Mouse (Mus musculus): ENCODE measurements at regions not wholly inside any gene's neighbourhood (a gene's known extent, or its start where the extent isn't known, plus 50 kb on each side); places are given as distances from the start of the nearest gene placed in this dataset.

DNA sequence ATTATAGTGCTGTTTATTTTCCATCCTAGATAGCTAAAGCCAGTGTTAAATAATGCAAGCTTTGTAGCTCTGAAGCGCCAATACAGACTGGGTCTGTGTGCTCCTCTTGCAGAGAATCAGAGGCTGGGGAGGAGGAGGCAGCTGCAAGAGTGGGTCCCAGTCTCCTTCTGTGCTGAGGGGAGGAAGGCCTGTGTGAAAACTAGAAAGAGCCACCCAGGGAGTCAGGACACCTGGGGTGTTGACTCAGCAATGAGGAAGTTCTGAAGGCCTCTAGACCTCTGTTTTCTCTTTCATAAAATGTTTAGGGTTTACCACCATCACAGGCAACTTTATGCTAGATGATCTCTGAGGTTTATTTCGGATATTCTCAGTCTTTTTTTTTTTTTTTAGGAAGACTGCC is 254.7 kb downstream of the Igsf11 start:
- no peak overlapping the region for H3K9ac ChIP-seq (ENCODE audit: low read length)
- WGBS: 50% methylated on average over 2 of the region's 2 CpGs
- no peak overlapping the region for H3K27ac ChIP-seq (ENCODE audit: low read depth)
- H3K27me3 ChIP-seq (replicated peaks; ENCODE audit: control insufficient read depth, insufficient read depth, low read length): no peaks in the 10 kb centered on the region
- no peaks in the 10 kb centered on the region for H3K4me1 ChIP-seq (replicated peaks; ENCODE audit: control insufficient read depth, insufficient read depth, low read length)
- no peak for ATAC-seq (replicated peaks; ENCODE audit: low FRiP score, low TSS enrichment, low read depth)
- H3K4me3 ChIP-seq (ENCODE audit: low read depth, low read length): no peak overlapping the region
- no peak for DNase-seq (ENCODE audit: low spot score)
- H3K9me3 ChIP-seq (ENCODE audit: control insufficient read depth, low read length): no peaks in the 10 kb centered on the region
- H3K4me2 ChIP-seq (ENCODE audit: low read length): no peak overlapping the region
- no peaks in the 10 kb centered on the region for H3K36me3 ChIP-seq (ENCODE audit: control insufficient read depth, insufficient read depth, low read length)

- Histone ChIP-seq H3K4me2 (ENCODE audit: low read length) (no peak overlapping the region), H3K9me3 (ENCODE audit: control insufficient read depth, low read length) (no peaks in the 10 kb centered on the region), H3K36me3 (ENCODE audit: control insufficient read depth, insufficient read depth, low read length) (no peaks in the 10 kb centered on the region), H3K4me3 (ENCODE audit: low read depth, low read length) (no peak overlapping the region), H3K9ac (ENCODE audit: low read length) (no peak overlapping the region), H3K27ac (ENCODE audit: low read depth) (no peak overlapping the region), H3K4me1 (replicated peaks; ENCODE audit: control insufficient read depth, insufficient read depth, low read length) (no peaks in the 10 kb centered on the region), H3K27me3 (replicated peaks; ENCODE audit: control insufficient read depth, insufficient read depth, low read length) (no peaks in the 10 kb centered on the region)
- ATAC-seq (replicated peaks; ENCODE audit: low FRiP score, low TSS enrichment, low read depth) (no peak), DNase-seq (ENCODE audit: low spot score) (no peak)
- 71% methylated on average over 9 of the region's 9 CpGs for WGBS
Measured at GRCm38 (mm10) chr16:39151325-39152318, 259.2 kb downstream of the Igsf11 start.

DNA sequence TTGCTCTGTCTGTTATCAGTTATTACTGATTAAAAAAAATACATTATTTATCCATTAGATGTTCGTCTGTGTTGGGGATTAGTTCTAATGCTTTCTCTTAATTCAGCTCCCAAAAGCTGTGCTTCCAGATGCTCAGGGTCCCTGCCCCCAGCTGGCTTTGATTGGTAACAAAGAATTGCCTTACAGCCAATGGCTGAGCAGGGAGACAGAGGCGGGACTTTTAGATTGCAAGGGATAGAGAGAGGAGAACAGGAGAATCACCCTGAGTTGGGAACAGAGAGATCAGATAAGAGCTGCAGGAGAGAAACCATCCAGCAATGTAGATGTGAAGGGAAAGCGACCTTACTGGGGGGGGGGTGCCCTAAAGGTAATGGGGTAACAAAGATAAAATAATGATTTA is 266.4 kb downstream of the Igsf11 start:
- H3K27ac ChIP-seq (ENCODE audit: low read depth): no peak overlapping the region
- no peak for DNase-seq (ENCODE audit: low spot score)
- H3K27me3 ChIP-seq (replicated peaks; ENCODE audit: control insufficient read depth, insufficient read depth, low read length): no peaks in the 10 kb centered on the region
- ATAC-seq (replicated peaks; ENCODE audit: low FRiP score, low TSS enrichment, low read depth): no peak
- H3K9ac ChIP-seq (ENCODE audit: low read length): no peak overlapping the region
- no peaks in the 10 kb centered on the region for H3K9me3 ChIP-seq (ENCODE audit: control insufficient read depth, low read length)
- H3K36me3 ChIP-seq (ENCODE audit: control insufficient read depth, insufficient read depth, low read length): no peaks in the 10 kb centered on the region
- WGBS: 33% methylated on average over 3 of the region's 3 CpGs
- H3K4me2 ChIP-seq (ENCODE audit: low read length): no peak overlapping the region
- H3K4me3 ChIP-seq (ENCODE audit: low read depth, low read length): no peak overlapping the region
- no peaks in the 10 kb centered on the region for H3K4me1 ChIP-seq (replicated peaks; ENCODE audit: control insufficient read depth, insufficient read depth, low read length)

GRCm38 (mm10) chr16:39159725-39160124 is 267.3 kb downstream of the Igsf11 start:
- ATAC-seq (replicated peaks; ENCODE audit: low FRiP score, low TSS enrichment, low read depth): no peak

GRCm38 (mm10) chr16:39162684-39163083 is 270.2 kb downstream of the Igsf11 start:
- DNase-seq (ENCODE audit: low spot score): no peak
- no peak overlapping the region for H3K4me3 ChIP-seq (ENCODE audit: low read depth, low read length)
- no peaks in the 10 kb centered on the region for H3K36me3 ChIP-seq (ENCODE audit: control insufficient read depth, insufficient read depth, low read length)
- H3K27ac ChIP-seq (ENCODE audit: low read depth): no peak overlapping the region
- H3K9ac ChIP-seq (ENCODE audit: low read length): no peak overlapping the region
- no peaks in the 10 kb centered on the region for H3K9me3 ChIP-seq (ENCODE audit: control insufficient read depth, low read length)
- no peak for ATAC-seq (replicated peaks; ENCODE audit: low FRiP score, low TSS enrichment, low read depth)
- WGBS: 36% methylated on average over 1 of the region's 1 CpGs
- no peaks in the 10 kb centered on the region for H3K27me3 ChIP-seq (replicated peaks; ENCODE audit: control insufficient read depth, insufficient read depth, low read length)
- no peak overlapping the region for H3K4me2 ChIP-seq (ENCODE audit: low read length)
- H3K4me1 ChIP-seq (replicated peaks; ENCODE audit: control insufficient read depth, insufficient read depth, low read length): no peaks in the 10 kb centered on the region

More at GRCm38 (mm10) chr16:39159725-39160124, 267.3 kb downstream of the Igsf11 start:
- H3K36me3 ChIP-seq (ENCODE audit: control insufficient read depth, insufficient read depth, low read length): no peaks in the 10 kb centered on the region
- no peaks in the 10 kb centered on the region for H3K27me3 ChIP-seq (replicated peaks; ENCODE audit: control insufficient read depth, insufficient read depth, low read length)
- no peak overlapping the region for H3K27ac ChIP-seq (ENCODE audit: low read depth)
- no peaks in the 10 kb centered on the region for H3K9me3 ChIP-seq (ENCODE audit: control insufficient read depth, low read length)
- no peaks in the 10 kb centered on the region for H3K4me1 ChIP-seq (replicated peaks; ENCODE audit: control insufficient read depth, insufficient read depth, low read length)
- H3K9ac ChIP-seq (ENCODE audit: low read length): no peak overlapping the region
- WGBS: 81% methylated on average over 7 of the region's 7 CpGs
- no peak for DNase-seq (ENCODE audit: low spot score)
- no peak overlapping the region for H3K4me3 ChIP-seq (ENCODE audit: low read depth, low read length)
- H3K4me2 ChIP-seq (ENCODE audit: low read length): no peak overlapping the region

DNA sequence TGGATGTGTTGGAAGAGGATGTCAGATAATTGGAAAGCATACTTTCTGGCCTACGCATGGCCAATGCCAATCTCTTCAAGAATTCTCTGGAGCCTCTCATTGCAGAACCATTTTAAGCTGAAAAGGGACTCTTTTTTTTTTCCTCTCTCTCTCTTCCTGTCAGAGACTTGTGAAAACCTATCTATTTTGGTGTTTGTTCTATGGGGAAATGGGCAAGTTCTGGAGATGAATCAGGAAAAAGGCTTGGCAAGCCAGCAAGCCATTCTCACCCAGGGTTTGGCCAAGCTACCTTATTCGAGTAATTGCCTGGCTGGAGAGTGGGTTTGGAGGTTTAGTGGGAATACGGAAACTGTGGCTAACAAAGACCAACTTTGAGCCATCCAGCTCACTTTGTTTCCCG is 299.4 kb downstream of the Igsf11 start:
- H3K27me3 ChIP-seq (replicated peaks; ENCODE audit: control insufficient read depth, insufficient read depth, low read length): no peaks in the 10 kb centered on the region
- ATAC-seq (replicated peaks; ENCODE audit: low FRiP score, low TSS enrichment, low read depth) (no peak), DNase-seq (ENCODE audit: low spot score) (no peak)
- H3K4me1 ChIP-seq (replicated peaks; ENCODE audit: control insufficient read depth, insufficient read depth, low read length): no peaks in the 10 kb centered on the region
- no peak overlapping the region for H3K27ac ChIP-seq (ENCODE audit: low read depth)
- no peaks in the 10 kb centered on the region for H3K36me3 ChIP-seq (ENCODE audit: control insufficient read depth, insufficient read depth, low read length)
- no peaks in the 10 kb centered on the region for H3K9me3 ChIP-seq (ENCODE audit: control insufficient read depth, low read length)
- H3K4me3 ChIP-seq (ENCODE audit: low read depth, low read length): no peak overlapping the region
- H3K4me2 ChIP-seq (ENCODE audit: low read length): no peak overlapping the region
- WGBS: 89% methylated on average over 4 of the region's 4 CpGs
- no peak overlapping the region for H3K9ac ChIP-seq (ENCODE audit: low read length)

DNA sequence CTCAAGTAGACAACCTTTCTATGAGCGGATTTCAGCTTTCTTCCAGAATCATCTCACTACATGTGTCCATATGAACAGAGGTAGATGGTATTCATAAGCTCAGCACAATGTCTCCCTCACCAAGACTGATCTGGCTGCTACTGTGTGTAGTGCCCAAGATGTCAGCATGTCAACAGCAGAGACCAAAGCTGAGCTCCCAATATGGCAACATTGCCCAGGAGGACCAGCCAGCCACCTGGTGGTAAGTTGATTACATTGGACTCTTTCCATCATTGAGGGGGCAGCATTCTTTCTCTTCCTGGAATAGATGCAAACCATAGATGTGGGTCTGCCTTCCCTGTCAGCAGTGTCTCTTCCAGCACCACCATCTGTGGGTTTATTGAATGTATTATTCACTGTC is 303.0 kb downstream of the Igsf11 start:
- Histone ChIP-seq H3K27me3 (replicated peaks; ENCODE audit: control insufficient read depth, insufficient read depth, low read length) (no peaks in the 10 kb centered on the region), H3K9ac (ENCODE audit: low read length) (no peak overlapping the region), H3K4me3 (ENCODE audit: low read depth, low read length) (no peak overlapping the region), H3K4me2 (ENCODE audit: low read length) (no peak overlapping the region), H3K27ac (ENCODE audit: low read depth) (no peak overlapping the region), H3K36me3 (ENCODE audit: control insufficient read depth, insufficient read depth, low read length) (no peaks in the 10 kb centered on the region), H3K9me3 (ENCODE audit: control insufficient read depth, low read length) (no peaks in the 10 kb centered on the region), H3K4me1 (replicated peaks; ENCODE audit: control insufficient read depth, insufficient read depth, low read length) (no peaks in the 10 kb centered on the region)
- 83% methylated on average over 1 of the region's 1 CpGs for WGBS
- ATAC-seq (replicated peaks; ENCODE audit: low FRiP score, low TSS enrichment, low read depth): no peak
- DNase-seq (ENCODE audit: low spot score): no peak

DNA sequence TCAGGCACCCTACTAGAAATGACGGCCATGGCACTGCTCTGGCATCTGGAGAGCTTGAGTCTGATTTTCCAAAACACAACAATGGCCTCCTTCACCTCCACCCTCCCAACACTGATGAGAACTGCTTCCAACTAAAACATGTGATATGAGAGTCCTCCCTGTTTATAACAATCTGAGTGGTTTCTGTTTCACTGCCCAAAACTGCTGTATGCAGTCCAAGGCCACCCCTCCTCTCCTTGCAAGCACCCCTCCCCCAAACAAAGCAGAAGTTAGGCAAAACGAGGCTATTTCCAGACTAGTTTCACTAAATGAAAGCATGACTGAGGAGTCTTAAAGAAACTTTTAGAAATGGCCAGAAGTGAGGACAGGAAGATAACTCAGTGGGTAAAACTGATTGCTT is 304.4 kb downstream of the Igsf11 start:
- Histone ChIP-seq H3K9ac (ENCODE audit: low read length) (no peak overlapping the region), H3K27ac (ENCODE audit: low read depth) (no peak overlapping the region), H3K4me2 (ENCODE audit: low read length) (no peak overlapping the region), H3K27me3 (replicated peaks; ENCODE audit: control insufficient read depth, insufficient read depth, low read length) (no peaks in the 10 kb centered on the region), H3K9me3 (ENCODE audit: control insufficient read depth, low read length) (no peaks in the 10 kb centered on the region), H3K4me3 (ENCODE audit: low read depth, low read length) (no peak overlapping the region), H3K36me3 (ENCODE audit: control insufficient read depth, insufficient read depth, low read length) (no peaks in the 10 kb centered on the region), H3K4me1 (replicated peaks; ENCODE audit: control insufficient read depth, insufficient read depth, low read length) (no peaks in the 10 kb centered on the region)
- no peak for DNase-seq (ENCODE audit: low spot score)
- ATAC-seq (replicated peaks; ENCODE audit: low FRiP score, low TSS enrichment, low read depth): no peak
- 62% methylated on average over 2 of the region's 2 CpGs for WGBS

GRCm38 (mm10) chr16:39223551-39223950 is 331.1 kb downstream of the Igsf11 start:
- no peak for ATAC-seq (replicated peaks; ENCODE audit: low FRiP score, low TSS enrichment, low read depth)
- DNase-seq (ENCODE audit: low spot score): no peak
- Histone ChIP-seq H3K9me3 (ENCODE audit: control insufficient read depth, low read length) (no peaks in the 10 kb centered on the region), H3K4me2 (ENCODE audit: low read length) (no peak overlapping the region), H3K27me3 (replicated peaks; ENCODE audit: control insufficient read depth, insufficient read depth, low read length) (no peaks in the 10 kb centered on the region), H3K9ac (ENCODE audit: low read length) (no peak overlapping the region), H3K4me1 (replicated peaks; ENCODE audit: control insufficient read depth, insufficient read depth, low read length) (no peaks in the 10 kb centered on the region), H3K4me3 (ENCODE audit: low read depth, low read length) (no peak overlapping the region), H3K36me3 (ENCODE audit: control insufficient read depth, insufficient read depth, low read length) (no peaks in the 10 kb centered on the region), H3K27ac (ENCODE audit: low read depth) (no peak overlapping the region)
- 75% methylated on average over 8 of the region's 8 CpGs for WGBS

Data from intestine, embryonic 14.5 days (tissue).